Mouse (Mus musculus) lung, adult 2 months (tissue): ENCODE results near the gene Lonp2.

Experiments used
- CTCF ChIP-seq: fragments of 200-500 bp; IDR thresholded peaks from 2 replicates; pipeline ENCODE4 v1.5.1; 2011; ENCODE audit warnings: mild to moderate bottlenecking, low read length, control low read depth; ENCODE audit not compliant: insufficient read depth
- POLR2A ChIP-seq: fragments of 200-500 bp; IDR thresholded peaks from 2 replicates; pipeline ENCODE4 v1.6.1; 2011; ENCODE audit warnings: low read depth, mild to moderate bottlenecking, control low read depth, low read length, borderline replicate concordance; ENCODE audit errors: extremely low read depth

DNA sequence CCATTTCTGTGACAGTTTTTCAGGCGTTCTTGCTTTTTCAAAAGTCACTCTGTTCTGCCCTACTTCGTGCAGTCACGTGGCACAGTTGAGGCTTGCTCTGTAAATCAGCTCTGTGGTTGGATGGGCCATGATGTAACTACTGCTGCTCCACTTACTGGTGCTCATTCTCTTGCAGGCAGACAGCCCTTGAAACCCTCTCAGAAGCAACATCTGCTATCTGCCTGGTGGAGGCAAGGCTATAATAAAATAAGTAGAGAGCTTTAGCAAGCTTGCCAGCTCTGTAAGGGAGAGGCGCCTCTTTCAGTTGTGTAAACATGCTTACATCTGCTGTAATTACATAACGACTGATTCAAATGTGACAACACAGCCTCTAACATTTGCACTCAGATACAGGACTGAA is 27.6 kb downstream of the Lonp2 start:
- TF ChIP-seq CTCF: no peak
- TF ChIP-seq POLR2A: no peak
